Comparison of ENCODE assay signal across 19 mouse cellular contexts in the genomic region with DNA sequence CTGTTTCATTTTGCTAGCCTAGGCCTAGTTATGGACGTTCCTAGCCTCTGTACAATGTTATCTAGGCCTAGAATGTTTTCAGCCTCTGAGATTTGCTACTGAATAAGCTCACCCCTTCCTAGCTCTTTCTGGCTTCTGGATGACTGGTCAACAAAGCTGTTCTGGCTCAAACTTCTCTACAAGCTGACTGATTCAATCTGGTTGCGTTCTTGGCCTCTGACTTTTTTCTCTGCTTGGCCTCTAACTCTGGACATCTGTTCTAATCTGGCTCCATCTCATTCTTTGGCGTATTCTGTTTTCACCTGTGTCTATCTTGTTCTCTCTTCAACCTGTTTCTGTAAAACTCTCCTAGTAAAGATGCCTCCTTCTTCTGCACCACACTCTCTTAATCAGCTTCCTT.
"Had no signal": no experiment of that assay in that cellular context is flagged by ENCODE, and none has a peak within 500 bp of the region (broad histone marks: within the 10 kb centered on the region; RNA-seq: fewer than 3 reads in every experiment).

No protein-coding gene starts in this region.

- H3K4me2 ChIP-seq: liver, embryonic 13.5 days; lung, embryonic 14.5 days; midbrain, embryonic 12.5 days; midbrain, embryonic 15.5 days; neural tube, embryonic 12.5 days; neural tube, embryonic 15.5 days had no signal

- H3K27ac ChIP-seq: left cerebral cortex, adult 2 months; liver, embryonic 13.5 days; macrophage; midbrain, embryonic 12.5 days; midbrain, embryonic 15.5 days; neural tube, embryonic 12.5 days; neural tube, embryonic 15.5 days; stomach, postnatal 0 days had no signal

- H3K27me3 ChIP-seq: liver, embryonic 13.5 days; midbrain, embryonic 12.5 days; midbrain, embryonic 15.5 days; neural tube, embryonic 12.5 days; neural tube, embryonic 15.5 days had no signal

- H3K9me3 ChIP-seq: liver, embryonic 13.5 days; midbrain, embryonic 12.5 days; midbrain, embryonic 15.5 days; neural tube, embryonic 15.5 days had no signal

- H3K4me1 ChIP-seq: liver, embryonic 13.5 days; midbrain, embryonic 12.5 days; midbrain, embryonic 15.5 days; neural tube, embryonic 12.5 days; neural tube, embryonic 15.5 days had no signal

- H3K36me3 ChIP-seq: liver, embryonic 13.5 days; midbrain, embryonic 12.5 days; midbrain, embryonic 15.5 days; neural tube, embryonic 12.5 days; neural tube, embryonic 15.5 days had no signal

- H3K9ac ChIP-seq: liver, embryonic 13.5 days; lung, embryonic 14.5 days; midbrain, embryonic 12.5 days; midbrain, embryonic 15.5 days; neural tube, embryonic 12.5 days; neural tube, embryonic 15.5 days had no signal

- H3K4me3 ChIP-seq: left cerebral cortex, adult 2 months; liver, embryonic 13.5 days; midbrain, embryonic 12.5 days; midbrain, embryonic 15.5 days; neural tube, embryonic 12.5 days; neural tube, embryonic 15.5 days had no signal

- DNase-seq: kidney, adult 2 months; kidney, postnatal 36 days; layer of hippocampus, postnatal 36 days; liver, embryonic 13.5 days; lung, embryonic 14.5 days; lung, postnatal 10 days; right cerebral cortex, adult 18-20 months; right cerebral cortex, postnatal 14 days; right cerebral cortex, postnatal 4 days; thymus, adult 2 months; thymus, postnatal 14 days; thymus, postnatal 4 days had no signal

- ATAC-seq: midbrain, embryonic 15.5 days had no signal
